Mouse (Mus musculus): Measurements from ENCODE around the gene Msh3.
A peak's percentile ranks its signal among the peaks of the same experiment; 100 is the strongest.
"Not testable (repeated sequence)": the region's sequence is repeated elsewhere in the genome, so short reads cannot be mapped to it uniquely, and the experiment has no call there.

The Msh3 gene

GRCm38 (mm10) chr13:92354456-92355271 lies at the start of gene Msh3, which contains the start of gene Dhfr:
Gene Msh3, minus strand, starts transcription at chr13:92355003.
Gene Dhfr, plus strand, starts transcription at chr13:92354726.
- peak; percentile 98 for DNase-seq

GRCm38 (mm10) chr13:92403496-92403895 lies 48.7 kb upstream of the Msh3 start:
- no peak for DNase-seq

GRCm38 (mm10) chr13:92402063-92402462 lies 47.3 kb upstream of the Msh3 start:
- no peak for DNase-seq

GRCm38 (mm10) chr13:92398491-92399384 lies 43.9 kb upstream of the Msh3 start:
- peak; percentile 33 to 43 for DNase-seq

GRCm38 (mm10) chr13:92393047-92393661 lies 38.4 kb upstream of the Msh3 start:
- no peak for DNase-seq

- no peak for DNase-seq
Observed at GRCm38 (mm10) chr13:92387367-92387766, 32.6 kb upstream of the Msh3 start.

- DNase-seq = not testable (repeated sequence)
Observed at GRCm38 (mm10) chr13:92371466-92371865, 16.7 kb upstream of the Msh3 start.

GRCm38 (mm10) chr13:92370811-92371210 lies 16.0 kb upstream of the Msh3 start:
- DNase-seq = no peak

- DNase-seq = no peak
Observed at GRCm38 (mm10) chr13:92365312-92365711, 10.5 kb upstream of the Msh3 start.

- no peak for DNase-seq
Observed at GRCm38 (mm10) chr13:92361609-92362008, 6.8 kb upstream of the Msh3 start.

- no peak for DNase-seq
Observed at GRCm38 (mm10) chr13:92357644-92358043, 2.8 kb upstream of the Msh3 start.

GRCm38 (mm10) chr13:92356376-92356775 lies 1.6 kb upstream of the Msh3 start:
- DNase-seq = no peak

GRCm38 (mm10) chr13:92355272-92355643 lies 455 bp upstream of the Msh3 start:
- no peak for DNase-seq

GRCm38 (mm10) chr13:92353956-92354355 lies 847 bp downstream of the Msh3 start:
- peak; percentile 11 to 18 for DNase-seq

GRCm38 (mm10) chr13:92351100-92351499 lies 3.7 kb downstream of the Msh3 start:
- DNase-seq = no peak

- no peak for DNase-seq
Observed at GRCm38 (mm10) chr13:92346338-92346737, 8.5 kb downstream of the Msh3 start.

GRCm38 (mm10) chr13:92344033-92344432 lies 10.8 kb downstream of the Msh3 start:
- DNase-seq = no peak

GRCm38 (mm10) chr13:92339787-92340186 lies 15.0 kb downstream of the Msh3 start:
- DNase-seq = no peak

- DNase-seq = no peak
Observed at GRCm38 (mm10) chr13:92337773-92338462, 16.9 kb downstream of the Msh3 start.

- DNase-seq = no peak
Observed at GRCm38 (mm10) chr13:92336857-92337256, 17.9 kb downstream of the Msh3 start.

- DNase-seq = no peak
Observed at GRCm38 (mm10) chr13:92332103-92332879, 22.5 kb downstream of the Msh3 start.

GRCm38 (mm10) chr13:92330621-92331020 lies 24.2 kb downstream of the Msh3 start:
- no peak for DNase-seq

Data from cerebellum, adult 18-20 months (tissue).